Mouse (Mus musculus) heart, postnatal 0 days (tissue): ENCODE data around the gene 1190002N15Rik. TPM values are rescaled to one million over a fixed set of nuclear protein-coding genes. Genes with fewer than 3 reads are reported as not detected.

Experiments used
- ATAC-seq: fragments of 200-750 bp; cut with Nextera tagmentation; 2 replicates; pipeline ENCODE4 v1.8.0; 2017; ENCODE audit warnings: low read depth, moderate number of reproducible peaks, moderate library complexity; ENCODE audit not compliant: insufficient read depth
- DNase-seq: peaks from one replicate; pipeline ENCODE4 v3.0.0-alpha.2; 2016; ENCODE audit warnings: low spot score
- H3K27ac ChIP-seq: fragments of 300-500 bp; sonication (generic); 2 replicates; pipeline ENCODE4 v1.5.1; 2014; ENCODE audit warnings: low read depth, mild to moderate bottlenecking
- H3K27me3 ChIP-seq: fragments of 300-500 bp; sonication (generic); 2 replicates; pipeline ENCODE4 v1.6.1; 2014; ENCODE audit warnings: low read length, mixed read lengths; ENCODE audit not compliant: control insufficient read depth, insufficient read depth
- H3K36me3 ChIP-seq: fragments of 300-500 bp; sonication (generic); replicated peaks from 2 replicates; pipeline ENCODE4 v1.6.1; 2014; ENCODE audit warnings: low read length, mixed read lengths; ENCODE audit not compliant: control insufficient read depth, insufficient read depth
- H3K4me1 ChIP-seq: fragments of 300-500 bp; sonication (generic); 2 replicates; pipeline ENCODE4 v1.6.1; 2014; ENCODE audit warnings: antibody characterized with exemption; ENCODE audit not compliant: control insufficient read depth, insufficient read depth
- H3K4me2 ChIP-seq: fragments of 300-500 bp; sonication (generic); 2 replicates; pipeline ENCODE4 v1.6.1; 2014; ENCODE audit warnings: low read depth, mild to moderate bottlenecking, low read length, moderate library complexity
- H3K4me3 ChIP-seq: fragments of 300-500 bp; sonication (generic); 2 replicates; pipeline ENCODE4 v1.5.1; 2014; ENCODE audit warnings: low read depth, low read length
- H3K9ac ChIP-seq: fragments of 300-500 bp; sonication (generic); replicated peaks from 2 replicates; pipeline ENCODE4 v1.6.1; 2014; ENCODE audit warnings: low read depth, low read length, mixed read lengths
- H3K9me3 ChIP-seq: fragments of 300-500 bp; sonication (generic); replicated peaks from 2 replicates; pipeline ENCODE4 v1.6.1; 2016; ENCODE audit warnings: low read length; ENCODE audit not compliant: control insufficient read depth
- CTCF ChIP-seq: IDR thresholded peaks from 2 replicates; pipeline ENCODE4 v1.5.1; 2016; ENCODE audit warnings: antibody characterized with exemption, control low read depth, low read depth
- EP300 ChIP-seq: IDR thresholded peaks from 2 replicates; pipeline ENCODE4 v1.6.1; 2016; ENCODE audit warnings: antibody characterized with exemption, low read depth
- WGBS: fragments of 180-500 bp; shearing (Covaris S2); extraction: QIAGEN DNeasy Blood & Tissue Kit; methylation state at CpG from one replicate; pipeline ENCODE4 v1.1.7; 2014; 5-methylcytosine and 5-hydroxymethylcytosine counted together
- polyA plus RNA-seq: library from polyadenylated mRNA; unstranded; fragments of >200 nt; fragmentation: Nextera tagmentation; extraction: Ambion mirVana; gene quantifications from 2 replicates; pipeline ENCODE4 v1.2.1, GENCODE M21; 2015
- total RNA-seq: library from RNA; depleted of rRNA; stranded (reverse); fragments of >200 nt; gene quantifications from 2 replicates; pipeline ENCODE4 v1.2.3, GENCODE M21; 2014; ENCODE audit warnings: low replicate concordance

1190002N15Rik gene
- total and polyA plus RNA-seq, 2 experiments from 2014 or later: 10.8 to 52.0 TPM

- no peak for ATAC-seq
These were observed 1.5 kb downstream of the 1190002N15Rik start for GRCm38 (mm10) chr9:94536261-94536905.

GRCm38 (mm10) chr9:94534795-94535194 lies 3.1 kb downstream of the 1190002N15Rik start:
- DNase-seq (no peak), ATAC-seq (no peak)
- no peak overlapping the region for H3K9ac ChIP-seq
- H3K4me2 ChIP-seq: peak overlapping the region; percentile 95
- H3K4me3 ChIP-seq: peak overlapping the region; percentile 62
- no peaks in the 10 kb centered on the region for H3K27me3 ChIP-seq
- TF ChIP-seq CTCF (peak; percentile 42), EP300 (no peak)
- no peak overlapping the region for H3K27ac ChIP-seq
- no peaks in the 10 kb centered on the region for H3K9me3 ChIP-seq
- no peaks in the 10 kb centered on the region for H3K36me3 ChIP-seq
- peaks cover 41% of the 10 kb centered on the region for H3K4me1 ChIP-seq

More at GRCm38 (mm10) chr9:94536261-94536905, 1.5 kb downstream of the 1190002N15Rik start:
- H3K27ac ChIP-seq: peak overlapping the region; percentile 99
- TF ChIP-seq CTCF: 0 out of 2 replicates have a peak, but pooled peaks have one; percentile 7
- no peak for TF ChIP-seq EP300
- peak overlapping the region; percentile 88 for H3K9ac ChIP-seq
- H3K27me3 ChIP-seq: no peaks in the 10 kb centered on the region
- 3% methylated on average over 15 of the region's 15 CpGs for WGBS
- H3K4me1 ChIP-seq: peaks cover 27% of the 10 kb centered on the region
- peak overlapping the region; percentile 62 for H3K4me3 ChIP-seq
- H3K4me2 ChIP-seq: peak overlapping the region; percentile 95
- H3K9me3 ChIP-seq: no peaks in the 10 kb centered on the region
- no peaks in the 10 kb centered on the region for H3K36me3 ChIP-seq
- no peak for DNase-seq

- no peak overlapping the region; the same call in 1 of the 2 replicates for H3K9ac ChIP-seq
- H3K4me3 ChIP-seq: peak overlapping the region; percentile 9; the same call in 1 of the 2 replicates
These were observed 3.7 kb downstream of the 1190002N15Rik start for GRCm38 (mm10) chr9:94534226-94534625.

GRCm38 (mm10) chr9:94533641-94534040 lies 4.2 kb downstream of the 1190002N15Rik start:
- Histone ChIP-seq H3K36me3 (no peaks in the 10 kb centered on the region), H3K4me1 (peaks cover 39% of the 10 kb centered on the region), H3K4me2 (peak overlapping the region; percentile 54), H3K4me3 (peak overlapping the region; percentile 9), H3K27ac (peak overlapping the region; percentile 58), H3K9me3 (no peaks in the 10 kb centered on the region), H3K9ac (0 out of 2 replicates have a peak overlapping the region, but pooled peaks have one; percentile 37), H3K27me3 (no peaks in the 10 kb centered on the region)
- DNase-seq (peak; percentile 67), ATAC-seq (no peak)
- WGBS: 12% methylated on average over 4 of the region's 4 CpGs
- TF ChIP-seq EP300: no peak
- no peak for TF ChIP-seq CTCF

More at GRCm38 (mm10) chr9:94534226-94534625, 3.7 kb downstream of the 1190002N15Rik start:
- ATAC-seq (no peak), DNase-seq (no peak)
- Histone ChIP-seq H3K27ac (peak overlapping the region; percentile 58), H3K4me2 (peak overlapping the region; percentile 54), H3K4me1 (peaks cover 39% of the 10 kb centered on the region), H3K36me3 (no peaks in the 10 kb centered on the region), H3K9me3 (no peaks in the 10 kb centered on the region), H3K27me3 (no peaks in the 10 kb centered on the region)
- 34% methylated on average over 2 of the region's 2 CpGs for WGBS
- no peak for TF ChIP-seq EP300
- no peak for TF ChIP-seq CTCF

- TF ChIP-seq EP300 (no peak), CTCF (no peak)
- no peak for ATAC-seq
These were observed 7.9 kb downstream of the 1190002N15Rik start for GRCm38 (mm10) chr9:94529987-94530386.

More at GRCm38 (mm10) chr9:94529987-94530386, 7.9 kb downstream of the 1190002N15Rik start:
- Histone ChIP-seq H3K36me3 (no peaks in the 10 kb centered on the region), H3K9ac (no peak overlapping the region), H3K4me3 (no peak overlapping the region), H3K4me2 (no peak overlapping the region), H3K27me3 (no peaks in the 10 kb centered on the region), H3K4me1 (peaks cover 51% of the 10 kb centered on the region), H3K9me3 (no peaks in the 10 kb centered on the region), H3K27ac (no peak overlapping the region)
- no peak for DNase-seq
